27 mouse cellular contexts compared by ENCODE assay signal in the genomic region with DNA sequence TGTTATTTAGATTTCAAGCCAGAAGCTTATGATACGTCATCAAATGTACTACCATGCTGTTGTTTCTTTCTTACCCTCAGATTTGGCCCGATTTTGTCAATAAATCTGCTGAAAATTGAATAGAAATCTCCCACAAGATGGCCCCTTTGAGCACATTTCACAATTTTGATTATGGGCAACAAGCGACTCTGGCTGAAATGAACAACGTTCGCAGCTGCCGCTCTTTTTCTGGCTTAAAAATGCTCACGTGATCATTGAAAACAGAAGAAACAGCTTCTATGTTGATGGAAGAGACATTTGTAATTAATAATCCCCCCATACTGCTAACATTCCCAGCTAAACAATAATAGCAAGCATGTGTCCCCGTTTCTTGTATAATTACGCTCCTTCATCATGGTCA. TPM values are rescaled to one million over a fixed set of nuclear protein-coding genes. Genes with fewer than 3 reads are reported as not detected.
DNase-seq lines count a peak whose midpoint lies in the region; ATAC-seq and TF ChIP-seq lines count a peak whose summit lies in the region.
"Had no signal": no experiment of that assay in that cellular context is flagged by ENCODE, and none has a peak within 500 bp of the region (broad histone marks: within the 10 kb centered on the region; RNA-seq: fewer than 3 reads in every experiment).

No protein-coding gene starts in this region.

- H3K4me3 ChIP-seq in hindbrain, embryonic 13.5 days, result no peak overlapping the region
- H3K4me3 ChIP-seq in hindbrain, embryonic 12.5 days, result no peak overlapping the region
- H3K4me3 ChIP-seq in midbrain, embryonic 14.5 days (replicated peaks; ENCODE audit: low read depth, low read length), result no peak overlapping the region
- no peak overlapping the region; the same call in 1 of the 2 replicates for H3K4me3 ChIP-seq in midbrain, embryonic 16.5 days (ENCODE audit: low read depth, low read length)
- no peak overlapping the region for H3K4me3 ChIP-seq in hindbrain, postnatal 0 days (ENCODE audit: low read length)
- H3K4me3 ChIP-seq: embryonic facial prominence, embryonic 15.5 days; erythroblast, embryonic 14.5 days; forebrain, embryonic 12.5 days; heart, embryonic 10.5 days had no signal

- no peak overlapping the region for H3K9ac ChIP-seq in hindbrain, embryonic 13.5 days
- H3K9ac ChIP-seq in hindbrain, embryonic 12.5 days, result no peak overlapping the region
- no peak overlapping the region for H3K9ac ChIP-seq in midbrain, embryonic 14.5 days (replicated peaks; ENCODE audit: low read length)
- H3K9ac ChIP-seq in midbrain, embryonic 16.5 days (ENCODE audit: low read depth, low read length), result no peak overlapping the region
- H3K9ac ChIP-seq in hindbrain, postnatal 0 days (replicated peaks; ENCODE audit: low read length), result no peak overlapping the region
- H3K9ac ChIP-seq: embryonic facial prominence, embryonic 15.5 days; forebrain, embryonic 12.5 days had no signal

- no peak for TF ChIP-seq CTCF in hindbrain, postnatal 0 days (IDR thresholded peaks at IDR 0.05; ENCODE audit: low read depth)

- WGBS in hindbrain, embryonic 13.5 days, result 55% methylated on average over 9 of the region's 9 CpGs
- 58% methylated on average over 9 of the region's 9 CpGs for WGBS in hindbrain, embryonic 12.5 days
- WGBS in midbrain, embryonic 14.5 days, result 77% methylated on average over 9 of the region's 9 CpGs
- WGBS in midbrain, embryonic 16.5 days, result 72% methylated on average over 9 of the region's 9 CpGs
- 57% methylated on average over 9 of the region's 9 CpGs for WGBS in hindbrain, postnatal 0 days

- H3K36me3 ChIP-seq in hindbrain, embryonic 13.5 days, result no peaks in the 10 kb centered on the region
- H3K36me3 ChIP-seq in hindbrain, embryonic 12.5 days, result no peaks in the 10 kb centered on the region
- no peaks in the 10 kb centered on the region for H3K36me3 ChIP-seq in midbrain, embryonic 14.5 days (ENCODE audit: control insufficient read depth, insufficient read depth, low read length)
- H3K36me3 ChIP-seq in midbrain, embryonic 16.5 days (ENCODE audit: control insufficient read depth, insufficient read depth, low read length), result no peaks in the 10 kb centered on the region
- H3K36me3 ChIP-seq in hindbrain, postnatal 0 days (ENCODE audit: insufficient read depth, low read length), result no peaks in the 10 kb centered on the region
- H3K36me3 ChIP-seq: embryonic facial prominence, embryonic 15.5 days; forebrain, embryonic 12.5 days; heart, embryonic 10.5 days had no signal

- peak; percentile 15 to 27 for DNase-seq in cerebellum, postnatal 14 days
- DNase-seq in cerebellum, adult 9-10 months, result no peak
- DNase-seq in midbrain, embryonic 14.5 days, result peak; percentile 30
- peak; percentile 42 for DNase-seq in hindbrain, postnatal 0 days (ENCODE audit: low spot score)
- DNase-seq: adrenal gland, adult 8-10 months; adrenal gland, postnatal 36 days; cerebellum, adult 11 months; cerebellum, adult 8-10 months; embryo, embryonic 11 days; gastrocnemius, postnatal 10 days; heart, adult 18-20 months; heart, postnatal 10 days; heart, postnatal 4 days; kidney, adult 8-10 months had no signal

- ATAC-seq in hindbrain, embryonic 13.5 days (ENCODE audit: low FRiP score), result no peak
- no peak for ATAC-seq in hindbrain, embryonic 12.5 days (ENCODE audit: low FRiP score)
- ATAC-seq in midbrain, embryonic 14.5 days (ENCODE audit: low FRiP score, low TSS enrichment), result no peak
- no peak for ATAC-seq in midbrain, embryonic 16.5 days
- no peak for ATAC-seq in hindbrain, postnatal 0 days
- no peak for ATAC-seq in CD4-positive, CD25-positive, alpha-beta regulatory T cell, adult 4 months
- ATAC-seq: inflammation-experienced regulatory T-cells, adult 6 months; intestine, postnatal 0 days had no signal

- peaks cover 6% of the 10 kb centered on the region for H3K4me1 ChIP-seq in hindbrain, embryonic 13.5 days (replicated peaks)
- H3K4me1 ChIP-seq in hindbrain, embryonic 12.5 days, result peaks cover 6% of the 10 kb centered on the region
- no peaks in the 10 kb centered on the region for H3K4me1 ChIP-seq in midbrain, embryonic 14.5 days (ENCODE audit: control insufficient read depth, insufficient read depth, low read length)
- peaks cover 6% of the 10 kb centered on the region; the same call in 1 of the 2 replicates for H3K4me1 ChIP-seq in midbrain, embryonic 16.5 days (ENCODE audit: control insufficient read depth, insufficient read depth, low read length)
- no peaks in the 10 kb centered on the region for H3K4me1 ChIP-seq in hindbrain, postnatal 0 days (ENCODE audit: insufficient read depth, low read length)
- H3K4me1 ChIP-seq: embryonic facial prominence, embryonic 15.5 days; heart, embryonic 10.5 days had no signal

- peak overlapping the region; percentile 14 for H3K4me2 ChIP-seq in hindbrain, embryonic 13.5 days
- no peak overlapping the region for H3K4me2 ChIP-seq in hindbrain, embryonic 12.5 days (replicated peaks)
- no peak overlapping the region for H3K4me2 ChIP-seq in midbrain, embryonic 14.5 days (ENCODE audit: low read length)
- H3K4me2 ChIP-seq in midbrain, embryonic 16.5 days (ENCODE audit: low read length), result no peak overlapping the region
- peak overlapping the region; percentile 29; the same call in 1 of the 2 replicates for H3K4me2 ChIP-seq in hindbrain, postnatal 0 days (ENCODE audit: low read depth, low read length)
- H3K4me2 ChIP-seq: embryonic facial prominence, embryonic 15.5 days; forebrain, embryonic 12.5 days had no signal

- 0 out of 2 replicates have a peak overlapping the region, but pooled peaks have one; percentile 35 for H3K27ac ChIP-seq in hindbrain, embryonic 13.5 days
- no peak overlapping the region for H3K27ac ChIP-seq in hindbrain, embryonic 12.5 days
- no peak overlapping the region for H3K27ac ChIP-seq in midbrain, embryonic 14.5 days (replicated peaks; ENCODE audit: low read depth, low read length)
- no peak overlapping the region for H3K27ac ChIP-seq in midbrain, embryonic 16.5 days (ENCODE audit: low read length)
- no peak overlapping the region for H3K27ac ChIP-seq in hindbrain, postnatal 0 days
- H3K27ac ChIP-seq: embryonic facial prominence, embryonic 15.5 days; forebrain, embryonic 12.5 days; heart, embryonic 10.5 days had no signal

- H3K9me3 ChIP-seq in hindbrain, embryonic 13.5 days, result no peaks in the 10 kb centered on the region
- no peaks in the 10 kb centered on the region for H3K9me3 ChIP-seq in hindbrain, embryonic 12.5 days (replicated peaks)
- no peaks in the 10 kb centered on the region for H3K9me3 ChIP-seq in midbrain, embryonic 14.5 days (ENCODE audit: control insufficient read depth, low read length)
- no peaks in the 10 kb centered on the region for H3K9me3 ChIP-seq in midbrain, embryonic 16.5 days (replicated peaks; ENCODE audit: control insufficient read depth, low read length, poor library complexity, severe bottlenecking)
- no peaks in the 10 kb centered on the region for H3K9me3 ChIP-seq in hindbrain, postnatal 0 days (ENCODE audit: low read length)
- H3K9me3 ChIP-seq: embryonic facial prominence, embryonic 15.5 days; forebrain, embryonic 12.5 days; heart, embryonic 10.5 days had no signal

- no peaks in the 10 kb centered on the region for H3K27me3 ChIP-seq in hindbrain, embryonic 13.5 days
- no peaks in the 10 kb centered on the region for H3K27me3 ChIP-seq in hindbrain, embryonic 12.5 days
- H3K27me3 ChIP-seq in midbrain, embryonic 14.5 days (ENCODE audit: control insufficient read depth, insufficient read depth, low read length), result no peaks in the 10 kb centered on the region
- H3K27me3 ChIP-seq in midbrain, embryonic 16.5 days (ENCODE audit: control insufficient read depth, insufficient read depth, low read depth, low read length), result no peaks in the 10 kb centered on the region
- no peaks in the 10 kb centered on the region for H3K27me3 ChIP-seq in hindbrain, postnatal 0 days (ENCODE audit: insufficient read depth, low read length)
- H3K27me3 ChIP-seq: embryonic facial prominence, embryonic 15.5 days; forebrain, embryonic 12.5 days had no signal

RNA-seq across cellular contexts. Expression of a gene that starts 29.0 kb away (rescaled TPM):
- 0.25 and 0.27 TPM in 2 replicates for polyA plus RNA-seq in hindbrain, embryonic 13.5 days (2015; fragmentation: Nextera tagmentation; extraction: Ambion mirVana)
- polyA plus RNA-seq in hindbrain, embryonic 12.5 days (2016; fragmentation: Nextera tagmentation; extraction: Ambion mirVana), result 0.23 TPM in 1 of 2 replicates, not detected in the other
- polyA plus RNA-seq in midbrain, embryonic 14.5 days (2014; fragmentation: Nextera tagmentation; extraction: Ambion mirVana), result 0.16 and 0.45 TPM in 2 replicates
- 0.48 and 0.50 TPM in 2 replicates for polyA plus RNA-seq in midbrain, embryonic 16.5 days (2015; fragmentation: Nextera tagmentation; extraction: Ambion mirVana)
- 0.26 TPM in 1 of 2 replicates, not detected in the other for total RNA-seq in hindbrain, postnatal 0 days (2014; rRNA removed)
- 0.13 and 0.20 TPM in 2 replicates for polyA plus RNA-seq in hindbrain, postnatal 0 days (2015; fragmentation: Nextera tagmentation; extraction: Ambion mirVana)
- polyA plus RNA-seq in CD4-positive, CD25-positive, alpha-beta regulatory T cell, adult 4 months (2017; shearing (Covaris generic)), result not detected
- total RNA-seq: adrenal gland, adult 8-10 months; adrenal gland, postnatal 36 days; common myeloid progenitor, adult 5-6 weeks; ES-E14 had no signal
- polyA plus RNA-seq: erythroblast, embryonic 14.5 days; heart, embryonic 10.5 days; heart, embryonic 14.5 days; inflammation-experienced regulatory T-cells, adult 6 months; intestine, postnatal 0 days had no signal

RNA-seq across cellular contexts. Expression of a gene that starts 47.5 kb away (rescaled TPM):
- 8.6 and 8.8 TPM in 2 replicates for polyA plus RNA-seq in hindbrain, embryonic 13.5 days (2015; fragmentation: Nextera tagmentation; extraction: Ambion mirVana)
- polyA plus RNA-seq in hindbrain, embryonic 12.5 days (2016; fragmentation: Nextera tagmentation; extraction: Ambion mirVana), result 6.6 and 6.9 TPM in 2 replicates
- 8.8 and 11.5 TPM in 2 replicates for polyA plus RNA-seq in midbrain, embryonic 14.5 days (2014; fragmentation: Nextera tagmentation; extraction: Ambion mirVana)
- polyA plus RNA-seq in midbrain, embryonic 16.5 days (2015; fragmentation: Nextera tagmentation; extraction: Ambion mirVana), result 8.4 and 9.0 TPM in 2 replicates
- total RNA-seq in hindbrain, postnatal 0 days (2014; rRNA removed), result 10.0 and 13.5 TPM in 2 replicates
- 9.1 and 9.5 TPM in 2 replicates for polyA plus RNA-seq in hindbrain, postnatal 0 days (2015; fragmentation: Nextera tagmentation; extraction: Ambion mirVana)
- polyA plus RNA-seq in CD4-positive, CD25-positive, alpha-beta regulatory T cell, adult 4 months (2017; shearing (Covaris generic)), result not detected
- total RNA-seq: common myeloid progenitor, adult 5-6 weeks had no signal
- polyA plus RNA-seq: inflammation-experienced regulatory T-cells, adult 6 months had no signal

Comparison
In these comparisons a context has a peak if more than half of its experiments do, and no peak if none do; other contexts are left out.
1. H3K4me2 ChIP-seq: peak in hindbrain, embryonic 13.5 days (single experiment) and hindbrain, postnatal 0 days (single experiment); none in hindbrain, embryonic 12.5 days (single experiment), midbrain, embryonic 14.5 days (single experiment) and midbrain, embryonic 16.5 days (single experiment).